Comparison of ENCODE assay signal across 9 mouse cellular contexts in genomic region chr8:105861951-105862350, GRCm38 (mm10). TPM values are rescaled to one million over a fixed set of nuclear protein-coding genes. Genes with fewer than 3 reads are reported as not detected.
DNase-seq lines count a peak whose midpoint lies in the region; ATAC-seq and TF ChIP-seq lines count a peak whose summit lies in the region.
"Had no signal": no experiment of that assay in that cellular context is flagged by ENCODE, and none has a peak within 500 bp of the region (broad histone marks: within the 10 kb centered on the region; RNA-seq: fewer than 3 reads in every experiment).

No protein-coding gene starts in this region.

- H3K4me3 ChIP-seq in left cerebral cortex, adult 2 months: peak overlapping the region; percentile 95
- peak overlapping the region; percentile 70 for H3K4me3 ChIP-seq in bone marrow macrophage, adult 2 months (ENCODE audit: insufficient read depth, low read length)
- peak overlapping the region; percentile 96 for H3K4me3 ChIP-seq in heart, embryonic 16.5 days (ENCODE audit: low read length)
- H3K4me3 ChIP-seq in liver, embryonic 11.5 days (ENCODE audit: low read depth, low read length): peak overlapping the region; percentile 98
- peak overlapping the region; percentile 98 for H3K4me3 ChIP-seq in stomach, embryonic 16.5 days (replicated peaks; ENCODE audit: low read length)

- no peak for ATAC-seq in heart, embryonic 16.5 days (replicated peaks; ENCODE audit: extremely low read depth, insufficient read depth, low FRiP score)
- no peak for ATAC-seq in liver, embryonic 11.5 days (replicated peaks; ENCODE audit: low FRiP score)
- ATAC-seq in stomach, embryonic 16.5 days (ENCODE audit: insufficient read depth, low FRiP score): no peak

- peak; percentile 16 for TF ChIP-seq CTCF in left cerebral cortex, adult 2 months (IDR thresholded peaks at IDR 0.05)
- TF ChIP-seq CTCF in bone marrow macrophage, adult 2 months (IDR thresholded peaks at IDR 0.05; ENCODE audit: low read depth, low read length): no peak

- H3K9ac ChIP-seq in heart, embryonic 16.5 days (ENCODE audit: low read length): peak overlapping the region; percentile 93
- peak overlapping the region; percentile 97 for H3K9ac ChIP-seq in liver, embryonic 11.5 days (ENCODE audit: low read depth, low read length)
- peak overlapping the region; percentile 95 for H3K9ac ChIP-seq in stomach, embryonic 16.5 days (ENCODE audit: low read length)

- WGBS in heart, embryonic 16.5 days: 0% methylated on average over 1 of the region's 1 CpGs
- WGBS in liver, embryonic 11.5 days: 0% methylated on average over 1 of the region's 1 CpGs
- WGBS in stomach, embryonic 16.5 days: 10% methylated on average over 1 of the region's 1 CpGs

- H3K4me2 ChIP-seq in heart, embryonic 16.5 days (ENCODE audit: low read depth, low read length): peak overlapping the region; percentile 78
- H3K4me2 ChIP-seq in liver, embryonic 11.5 days: peak overlapping the region; percentile 84
- peak overlapping the region; percentile 88 for H3K4me2 ChIP-seq in stomach, embryonic 16.5 days (ENCODE audit: low read depth, low read length)

- intact Hi-C loops in left cerebral cortex, adult 2 months (cut with DNase I): no loop called here
- intact Hi-C loops in left cerebral cortex, postnatal 25 days (cut with DNase I): no loop called here

- H3K9me3 ChIP-seq in heart, embryonic 16.5 days (replicated peaks; ENCODE audit: control insufficient read depth, low read length): no peaks in the 10 kb centered on the region
- H3K9me3 ChIP-seq in liver, embryonic 11.5 days (ENCODE audit: control insufficient read depth, low read length): no peaks in the 10 kb centered on the region
- no peaks in the 10 kb centered on the region for H3K9me3 ChIP-seq in stomach, embryonic 16.5 days (replicated peaks; ENCODE audit: control insufficient read depth, low read length)

- H3K4me1 ChIP-seq in bone marrow macrophage, adult 2 months (ENCODE audit: control insufficient read depth, insufficient read depth, low read length): peaks cover 27% of the 10 kb centered on the region
- H3K4me1 ChIP-seq in heart, embryonic 16.5 days (ENCODE audit: control insufficient read depth, insufficient read depth, low read length): peaks cover 33% of the 10 kb centered on the region
- peaks cover 54% of the 10 kb centered on the region for H3K4me1 ChIP-seq in liver, embryonic 11.5 days (replicated peaks; ENCODE audit: control insufficient read depth, insufficient read depth, low read length)
- peaks cover 34% of the 10 kb centered on the region for H3K4me1 ChIP-seq in stomach, embryonic 16.5 days (ENCODE audit: control insufficient read depth, insufficient read depth, low read length)

- H3K36me3 ChIP-seq in heart, embryonic 16.5 days (ENCODE audit: control insufficient read depth, insufficient read depth): peaks cover 6% of the 10 kb centered on the region
- peaks cover 11% of the 10 kb centered on the region for H3K36me3 ChIP-seq in liver, embryonic 11.5 days (ENCODE audit: control insufficient read depth, insufficient read depth, low read length)
- 0 out of 2 replicates have a peak, but pooled peaks cover 2% of the 10 kb centered on the region for H3K36me3 ChIP-seq in stomach, embryonic 16.5 days (ENCODE audit: control insufficient read depth, insufficient read depth, low read length)

- TF ChIP-seq POLR2A in bone marrow macrophage, adult 2 months (IDR thresholded peaks at IDR 0.05; ENCODE audit: borderline replicate concordance, low read depth, low read length): no peak

- no peaks in the 10 kb centered on the region for H3K27me3 ChIP-seq in heart, embryonic 16.5 days (ENCODE audit: control insufficient read depth, insufficient read depth, low read length)
- no peaks in the 10 kb centered on the region for H3K27me3 ChIP-seq in liver, embryonic 11.5 days (replicated peaks; ENCODE audit: control insufficient read depth, insufficient read depth, low read length)
- H3K27me3 ChIP-seq in stomach, embryonic 16.5 days (ENCODE audit: control insufficient read depth, insufficient read depth, low read length): no peaks in the 10 kb centered on the region

- DNase-seq in left cerebral cortex, adult 2 months (ENCODE audit: extremely low spot score in 1 of 2, low spot score in 2 of 2): no peak
- no peak for DNase-seq in left cerebral cortex, postnatal 25 days (ENCODE audit: low spot score in 2 of 2)
- DNase-seq in liver, embryonic 11.5 days (ENCODE audit: low spot score): no peak
- no peak for DNase-seq in frontal cortex, postnatal 36 days (ENCODE audit: low spot score in 2 of 2)
- no peak for DNase-seq in right cerebral cortex, postnatal 36 days (ENCODE audit: low spot score in 2 of 2)

- H3K27ac ChIP-seq in left cerebral cortex, adult 2 months: no peak overlapping the region; the same call in 1 of the 2 replicates
- H3K27ac ChIP-seq in bone marrow macrophage, adult 2 months (ENCODE audit: insufficient read depth, low read depth, low read length): 0 out of 2 replicates have a peak overlapping the region, but pooled peaks have one; percentile 70
- H3K27ac ChIP-seq in heart, embryonic 16.5 days (ENCODE audit: low read length): no peak overlapping the region
- H3K27ac ChIP-seq in liver, embryonic 11.5 days (ENCODE audit: low read depth, low read length): peak overlapping the region; percentile 93; the same call in 1 of the 2 replicates
- no peak overlapping the region for H3K27ac ChIP-seq in stomach, embryonic 16.5 days (ENCODE audit: low read length)

RNA-seq across cellular contexts. Expression of gene Nutf2, which starts 1.6 kb away (rescaled TPM):
- total RNA-seq in left cerebral cortex, adult 2 months (2021): 10 to 100 TPM; 29.4 to 32.8 TPM
- 10 to 100 TPM; 21.8 to 32.1 TPM for total RNA-seq in left cerebral cortex, postnatal 25 days (2021)
- 2.2 TPM in 1 of 2 replicates, not detected in the other for polyA plus RNA-seq in bone marrow macrophage, adult 2 months (2012; ENCODE audit: insufficient read depth, insufficient read length, missing spikeins)
- 132 and 194 TPM in 2 replicates for polyA plus RNA-seq in heart, embryonic 16.5 days (2015; fragmentation: Nextera tagmentation; extraction: Ambion mirVana)
- polyA plus RNA-seq in liver, embryonic 11.5 days (2014; fragmentation: Nextera tagmentation; extraction: Ambion mirVana): 304 and 312 TPM in 2 replicates
- 140 and 208 TPM in 2 replicates for polyA plus RNA-seq in stomach, embryonic 16.5 days (2015; fragmentation: Nextera tagmentation; extraction: Ambion mirVana)

RNA-seq across cellular contexts. Expression of gene Thap11, which starts 7.0 kb away (rescaled TPM):
- total RNA-seq in left cerebral cortex, adult 2 months (2021): 10 to 100 TPM; 38.1 to 41.0 TPM
- 10 to 100 TPM; 40.0 to 40.4 TPM for total RNA-seq in left cerebral cortex, postnatal 25 days (2021)
- polyA plus RNA-seq in bone marrow macrophage, adult 2 months (2012; ENCODE audit: insufficient read depth, insufficient read length, missing spikeins): 27.4 and 28.5 TPM in 2 replicates
- polyA plus RNA-seq in heart, embryonic 16.5 days (2015; fragmentation: Nextera tagmentation; extraction: Ambion mirVana): 49.0 and 50.9 TPM in 2 replicates
- polyA plus RNA-seq in liver, embryonic 11.5 days (2014; fragmentation: Nextera tagmentation; extraction: Ambion mirVana): 62.0 and 66.5 TPM in 2 replicates
- 49.3 and 54.5 TPM in 2 replicates for polyA plus RNA-seq in stomach, embryonic 16.5 days (2015; fragmentation: Nextera tagmentation; extraction: Ambion mirVana)

RNA-seq across cellular contexts. Expression of gene Cenpt, which starts 8.9 kb away (rescaled TPM):
- 10 to 100 TPM; 16.8 to 17.6 TPM for total RNA-seq in left cerebral cortex, adult 2 months (2021)
- 10 to 100 TPM; 14.0 to 16.6 TPM for total RNA-seq in left cerebral cortex, postnatal 25 days (2021)
- 16.9 and 17.1 TPM in 2 replicates for polyA plus RNA-seq in bone marrow macrophage, adult 2 months (2012; ENCODE audit: insufficient read depth, insufficient read length, missing spikeins)
- 34.0 and 35.6 TPM in 2 replicates for polyA plus RNA-seq in heart, embryonic 16.5 days (2015; fragmentation: Nextera tagmentation; extraction: Ambion mirVana)
- 37.0 and 37.5 TPM in 2 replicates for polyA plus RNA-seq in liver, embryonic 11.5 days (2014; fragmentation: Nextera tagmentation; extraction: Ambion mirVana)
- 39.4 and 41.0 TPM in 2 replicates for polyA plus RNA-seq in stomach, embryonic 16.5 days (2015; fragmentation: Nextera tagmentation; extraction: Ambion mirVana)

RNA-seq across cellular contexts. Expression of gene Edc4, which starts 18.7 kb away (rescaled TPM):
- 10 to 100 TPM; 64.4 to 68.5 TPM for total RNA-seq in left cerebral cortex, adult 2 months (2021)
- total RNA-seq in left cerebral cortex, postnatal 25 days (2021): 10 to 100 TPM; 58.1 to 62.9 TPM
- 23.6 and 29.8 TPM in 2 replicates for polyA plus RNA-seq in bone marrow macrophage, adult 2 months (2012; ENCODE audit: insufficient read depth, insufficient read length, missing spikeins)
- polyA plus RNA-seq in heart, embryonic 16.5 days (2015; fragmentation: Nextera tagmentation; extraction: Ambion mirVana): 32.6 and 33.7 TPM in 2 replicates
- polyA plus RNA-seq in liver, embryonic 11.5 days (2014; fragmentation: Nextera tagmentation; extraction: Ambion mirVana): 43.7 and 47.5 TPM in 2 replicates
- 41.8 and 46.4 TPM in 2 replicates for polyA plus RNA-seq in stomach, embryonic 16.5 days (2015; fragmentation: Nextera tagmentation; extraction: Ambion mirVana)

RNA-seq across cellular contexts. Expression of gene Nrn1l, which starts 31.4 kb away (rescaled TPM):
- total RNA-seq in left cerebral cortex, adult 2 months (2021): 1 to 10 TPM; 3.5 to 3.7 TPM
- total RNA-seq in left cerebral cortex, postnatal 25 days (2021): 1 to 10 TPM; 3.1 to 3.2 TPM
- polyA plus RNA-seq in bone marrow macrophage, adult 2 months (2012; ENCODE audit: insufficient read depth, insufficient read length, missing spikeins): not detected in 2 replicates
- 0.69 and 0.89 TPM in 2 replicates for polyA plus RNA-seq in heart, embryonic 16.5 days (2015; fragmentation: Nextera tagmentation; extraction: Ambion mirVana)
- polyA plus RNA-seq in liver, embryonic 11.5 days (2014; fragmentation: Nextera tagmentation; extraction: Ambion mirVana): not detected in 2 replicates
- 0.55 TPM in 1 of 2 replicates, not detected in the other for polyA plus RNA-seq in stomach, embryonic 16.5 days (2015; fragmentation: Nextera tagmentation; extraction: Ambion mirVana)
- total RNA-seq: common myeloid progenitor, adult 5-6 weeks had no signal

Comparison
In these comparisons a context has a peak if more than half of its experiments do, and no peak if none do; other contexts are left out.
1. H3K27ac ChIP-seq: peak in bone marrow macrophage, adult 2 months (single experiment) and liver, embryonic 11.5 days (single experiment); none in left cerebral cortex, adult 2 months (single experiment), heart, embryonic 16.5 days (single experiment) and stomach, embryonic 16.5 days (single experiment).
2. RNA of gene Nutf2, which starts 1.6 kb away (polyA plus RNA-seq): 304 to 312 TPM in liver, embryonic 11.5 days, 140 to 208 TPM in stomach, embryonic 16.5 days and 132 to 194 TPM in heart, embryonic 16.5 days; 2.2 TPM in bone marrow macrophage, adult 2 months; every median in the first group is over 10 times any median in the second.
3. Peak in every context shown above with its lines, with median percentiles within 50 percentile points of each other: H3K4me3 ChIP-seq, H3K4me2 ChIP-seq and H3K9ac ChIP-seq.